Mouse (Mus musculus) left cerebral cortex, adult 11 months (tissue): Measurements from ENCODE around the gene Cd79a.

ENCODE experiments used
- DNase-seq: peaks from one replicate; pipeline ENCODE4 v3.0.0; 2022; ENCODE audit warnings: low spot score

Gene Cd79a

GRCm38 (mm10) chr7:24897224-24897623, at the start of gene Cd79a:
Gene Cd79a, plus strand, starts transcription at chr7:24897381.
- no peak for DNase-seq

GRCm38 (mm10) chr7:24850162-24850561, 47.0 kb upstream of the Cd79a start:
- DNase-seq = peak; percentile 43

GRCm38 (mm10) chr7:24850899-24851303, 46.3 kb upstream of the Cd79a start:
- no peak for DNase-seq

- DNase-seq = no peak
These were observed 45.4 kb upstream of the Cd79a start for GRCm38 (mm10) chr7:24851596-24852325.

DNA sequence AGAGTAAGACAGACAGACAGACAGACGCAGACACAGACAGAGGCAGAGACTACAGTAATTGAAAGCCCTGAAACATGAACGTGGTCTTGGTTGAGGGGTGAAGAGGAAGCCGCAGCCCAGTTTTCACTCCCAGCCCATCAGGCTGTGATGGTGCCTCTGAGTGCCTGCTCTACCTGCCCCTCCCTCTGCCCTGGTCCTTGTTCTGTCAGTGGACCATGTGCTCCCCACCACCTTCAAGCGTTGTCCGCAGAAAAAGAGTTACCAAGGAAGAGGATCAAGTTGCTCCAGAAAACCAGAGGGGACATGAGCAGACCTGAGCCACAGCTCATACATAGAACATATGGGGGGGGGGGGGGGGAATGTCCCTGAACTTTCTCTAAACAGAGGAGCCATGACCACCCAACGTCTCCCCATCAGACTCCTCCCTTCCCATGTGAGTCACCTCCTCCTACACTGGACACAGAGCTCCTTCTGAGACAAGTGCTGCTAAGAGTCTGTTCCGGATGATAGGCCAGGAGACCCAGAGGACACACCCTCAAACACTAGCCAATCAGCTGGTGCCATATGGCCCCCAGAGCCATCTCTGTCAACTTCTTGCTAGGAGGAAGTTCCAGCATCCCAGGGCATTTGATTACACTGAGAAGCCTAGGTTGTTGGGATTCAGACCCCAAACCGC, 44.5 kb upstream of the Cd79a start:
- no peak for DNase-seq

GRCm38 (mm10) chr7:24853233-24853563, 44.0 kb upstream of the Cd79a start:
- DNase-seq = no peak

- no peak for DNase-seq
These were observed 43.5 kb upstream of the Cd79a start for GRCm38 (mm10) chr7:24853695-24854094.

GRCm38 (mm10) chr7:24856460-24857120, 40.6 kb upstream of the Cd79a start:
- no peak for DNase-seq

DNA sequence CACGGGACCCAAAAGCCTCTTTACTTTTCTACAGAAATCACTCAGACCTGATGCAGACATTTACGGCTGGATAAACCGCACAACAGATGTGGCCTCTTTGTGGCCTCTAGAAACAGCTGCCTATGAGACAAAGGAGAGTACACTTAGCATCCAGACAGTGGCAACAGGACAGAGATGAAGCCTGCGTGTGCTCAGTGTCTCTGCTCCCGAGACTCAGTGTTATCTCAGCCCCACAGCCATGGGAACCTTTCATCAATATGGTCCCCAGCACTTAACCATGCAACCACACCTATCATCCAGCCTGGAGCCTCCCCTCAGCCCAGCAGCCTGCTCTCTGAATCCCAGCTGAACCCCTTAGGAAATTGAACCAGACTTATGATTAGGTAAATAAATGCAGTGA, 37.9 kb upstream of the Cd79a start:
- no peak for DNase-seq

GRCm38 (mm10) chr7:24861913-24862312, 35.3 kb upstream of the Cd79a start, which contains the start of gene Gm9844:
Gene Gm9844, plus strand, starts transcription at chr7:24862213.
- DNase-seq = no peak

DNA sequence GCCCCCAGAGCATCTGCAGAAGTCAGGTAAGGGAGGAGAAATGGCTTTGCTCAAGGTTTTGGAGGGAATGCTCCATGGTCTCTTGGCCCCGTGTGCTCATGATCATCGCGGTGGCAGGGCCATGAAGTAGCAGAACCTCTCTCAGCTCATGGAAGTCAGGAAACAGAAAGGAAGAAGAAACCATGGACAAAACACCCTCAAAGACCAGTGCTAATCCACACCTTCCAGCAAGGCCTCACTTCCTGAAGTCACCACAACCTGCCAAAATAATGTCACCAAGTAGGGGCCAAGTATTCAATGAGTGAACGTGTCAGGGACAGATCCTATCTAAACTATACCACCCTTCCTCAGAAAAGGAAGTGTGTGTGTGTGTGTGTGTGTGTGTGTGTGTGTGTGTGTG, 34.3 kb upstream of the Cd79a start:
- DNase-seq = no peak

GRCm38 (mm10) chr7:24864156-24864555, 33.0 kb upstream of the Cd79a start:
- DNase-seq = no peak

GRCm38 (mm10) chr7:24869080-24869479, 28.1 kb upstream of the Cd79a start:
- DNase-seq = no peak

- DNase-seq = no peak
These were observed 27.5 kb upstream of the Cd79a start, which contains the start of the genes Lypd4 and Dmrtc2 for GRCm38 (mm10) chr7:24869532-24870165. Gene Lypd4, minus strand, starts transcription at chr7:24869941. Gene Dmrtc2, plus strand, starts transcription at chr7:24870057.

- DNase-seq = no peak
These were observed 19.6 kb upstream of the Cd79a start for GRCm38 (mm10) chr7:24877588-24877987.

- no peak for DNase-seq
These were observed 17.6 kb upstream of the Cd79a start for GRCm38 (mm10) chr7:24879620-24880019.

- no peak for DNase-seq
These were observed 14.6 kb upstream of the Cd79a start for GRCm38 (mm10) chr7:24882416-24883199.

GRCm38 (mm10) chr7:24883896-24884692, 13.1 kb upstream of the Cd79a start, which contains the start of gene Rps19:
Gene Rps19, plus strand, starts transcription at chr7:24884371.
- peak; percentile 98 for DNase-seq

- no peak for DNase-seq
These were observed 12.4 kb upstream of the Cd79a start for GRCm38 (mm10) chr7:24884693-24885291.
